Comparison of ENCODE assay signal across 8 mouse cellular contexts in the genomic region with DNA sequence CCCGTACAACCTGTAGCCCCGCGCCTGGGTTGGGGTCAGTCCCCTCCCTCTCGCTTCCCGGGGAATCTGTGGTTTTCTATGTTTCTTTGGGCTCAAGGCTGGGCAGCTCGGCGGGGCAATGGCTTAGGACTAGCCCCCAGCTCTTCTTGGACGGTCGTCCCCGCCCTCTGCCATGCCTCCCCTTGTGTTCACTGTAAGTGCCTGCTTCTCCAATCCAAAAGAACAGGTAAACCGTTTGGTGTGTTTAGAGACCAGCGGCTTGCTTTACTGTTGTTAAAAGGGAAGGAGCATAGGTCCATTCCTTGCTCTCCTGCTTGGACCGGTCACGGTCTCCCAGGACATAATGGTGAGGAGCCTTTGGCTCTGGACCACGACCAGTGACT. TPM values are rescaled to one million over a fixed set of nuclear protein-coding genes. Genes with fewer than 3 reads are reported as not detected.
DNase-seq lines count a peak whose midpoint lies in the region; ATAC-seq lines count a peak whose summit lies in the region.

No protein-coding gene starts in this region.

- no peak overlapping the region for H3K27ac ChIP-seq in liver, embryonic 11.5 days (ENCODE audit: low read depth, low read length)
- H3K27ac ChIP-seq in embryonic facial prominence, embryonic 15.5 days (replicated peaks), result no peak overlapping the region
- H3K27ac ChIP-seq in hindbrain, embryonic 12.5 days, result no peak overlapping the region
- peak overlapping the region; percentile 83; the same call in 1 of the 2 replicates for H3K27ac ChIP-seq in midbrain, embryonic 10.5 days (replicated peaks)

- peak; percentile 21; the same call in 1 of the 2 replicates for ATAC-seq in liver, embryonic 11.5 days (replicated peaks; ENCODE audit: low FRiP score)
- ATAC-seq in embryonic facial prominence, embryonic 15.5 days (ENCODE audit: insufficient number of reproducible peaks, low FRiP score, low TSS enrichment, low read depth), result no peak
- peak; percentile 1; the same call in 1 of the 2 replicates for ATAC-seq in hindbrain, embryonic 12.5 days (ENCODE audit: low FRiP score)
- ATAC-seq in megakaryocyte-erythroid progenitor cell, adult 5-6 weeks (replicated peaks; ENCODE audit: low FRiP score, low TSS enrichment, poor library complexity, severe bottlenecking), result no peak; the same call in 1 of the 2 replicates
- no peak for ATAC-seq in megakaryocyte progenitor cell, adult 5-6 weeks (replicated peaks; ENCODE audit: poor library complexity)

- DNase-seq in liver, embryonic 11.5 days (ENCODE audit: low spot score), result no peak
- DNase-seq in liver, result no peak
- no peak for DNase-seq in midbrain, embryonic 10.5 days (ENCODE audit: low spot score)
- no peak for DNase-seq in gastrocnemius, adult 18-20 months (ENCODE audit: low spot score)

- WGBS in liver, embryonic 11.5 days, result 3% methylated on average over 15 of the region's 15 CpGs
- 3% methylated on average over 15 of the region's 15 CpGs for WGBS in embryonic facial prominence, embryonic 15.5 days
- WGBS in hindbrain, embryonic 12.5 days, result 4% methylated on average over 15 of the region's 15 CpGs
- 2% methylated on average over 15 of the region's 15 CpGs for WGBS in midbrain, embryonic 10.5 days

- no peak overlapping the region for H3K9ac ChIP-seq in liver, embryonic 11.5 days (ENCODE audit: low read depth, low read length)
- no peak overlapping the region for H3K9ac ChIP-seq in embryonic facial prominence, embryonic 15.5 days
- H3K9ac ChIP-seq in hindbrain, embryonic 12.5 days, result peak overlapping the region; percentile 73; the same call in 1 of the 2 replicates

- H3K27me3 ChIP-seq in liver, embryonic 11.5 days (replicated peaks; ENCODE audit: control insufficient read depth, insufficient read depth, low read length), result peaks cover 28% of the 10 kb centered on the region
- peaks cover 33% of the 10 kb centered on the region for H3K27me3 ChIP-seq in embryonic facial prominence, embryonic 15.5 days
- H3K27me3 ChIP-seq in hindbrain, embryonic 12.5 days, result peaks cover 25% of the 10 kb centered on the region
- H3K27me3 ChIP-seq in midbrain, embryonic 10.5 days (ENCODE audit: low read depth, poor library complexity, severe bottlenecking), result peaks cover 71% of the 10 kb centered on the region

- no peaks in the 10 kb centered on the region for H3K36me3 ChIP-seq in liver, embryonic 11.5 days (ENCODE audit: control insufficient read depth, insufficient read depth, low read length)
- no peaks in the 10 kb centered on the region for H3K36me3 ChIP-seq in embryonic facial prominence, embryonic 15.5 days
- H3K36me3 ChIP-seq in hindbrain, embryonic 12.5 days, result no peaks in the 10 kb centered on the region
- no peaks in the 10 kb centered on the region for H3K36me3 ChIP-seq in midbrain, embryonic 10.5 days

- H3K4me2 ChIP-seq in liver, embryonic 11.5 days, result peak overlapping the region; percentile 98
- H3K4me2 ChIP-seq in embryonic facial prominence, embryonic 15.5 days (replicated peaks), result peak overlapping the region; percentile 100
- peak overlapping the region; percentile 99 for H3K4me2 ChIP-seq in hindbrain, embryonic 12.5 days (replicated peaks)

- H3K4me3 ChIP-seq in liver, embryonic 11.5 days (ENCODE audit: low read depth, low read length), result peak overlapping the region; percentile 66
- peak overlapping the region; percentile 60 for H3K4me3 ChIP-seq in embryonic facial prominence, embryonic 15.5 days (replicated peaks)
- peak overlapping the region; percentile 78 for H3K4me3 ChIP-seq in hindbrain, embryonic 12.5 days
- H3K4me3 ChIP-seq in midbrain, embryonic 10.5 days, result peak overlapping the region; percentile 74

- no peaks in the 10 kb centered on the region for H3K9me3 ChIP-seq in liver, embryonic 11.5 days (ENCODE audit: control insufficient read depth, low read length)
- no peaks in the 10 kb centered on the region for H3K9me3 ChIP-seq in embryonic facial prominence, embryonic 15.5 days (replicated peaks)
- H3K9me3 ChIP-seq in hindbrain, embryonic 12.5 days (replicated peaks), result no peaks in the 10 kb centered on the region
- H3K9me3 ChIP-seq in midbrain, embryonic 10.5 days (replicated peaks), result no peaks in the 10 kb centered on the region

- H3K4me1 ChIP-seq in liver, embryonic 11.5 days (replicated peaks; ENCODE audit: control insufficient read depth, insufficient read depth, low read length), result peaks cover 6% of the 10 kb centered on the region
- peaks cover 20% of the 10 kb centered on the region for H3K4me1 ChIP-seq in embryonic facial prominence, embryonic 15.5 days
- H3K4me1 ChIP-seq in hindbrain, embryonic 12.5 days, result peaks cover 12% of the 10 kb centered on the region
- H3K4me1 ChIP-seq in midbrain, embryonic 10.5 days, result peaks cover 22% of the 10 kb centered on the region

RNA-seq across cellular contexts. Expression of gene 1110032F04Rik, which starts 1.2 kb away (rescaled TPM):
- 3.2 and 3.8 TPM in 2 replicates for polyA plus RNA-seq in liver, embryonic 11.5 days (2014; fragmentation: Nextera tagmentation; extraction: Ambion mirVana)
- 1.2 and 1.4 TPM in 2 replicates for polyA plus RNA-seq in embryonic facial prominence, embryonic 15.5 days (2015; fragmentation: Nextera tagmentation; extraction: Ambion mirVana)
- polyA plus RNA-seq in hindbrain, embryonic 12.5 days (2016; fragmentation: Nextera tagmentation; extraction: Ambion mirVana), result 3.5 and 4.5 TPM in 2 replicates
- 0.85 and 1.3 TPM in 2 replicates for polyA plus RNA-seq in midbrain, embryonic 10.5 days (2016; fragmentation: Nextera tagmentation; extraction: Ambion mirVana)
- total RNA-seq in megakaryocyte-erythroid progenitor cell, adult 5-6 weeks (2014; fragmentation: Nextera tagmentation), result 1.5 and 4.0 TPM in 2 replicates
- 0.91 and 3.1 TPM in 2 replicates for total RNA-seq in megakaryocyte-erythroid progenitor cell, adult 5-6 weeks (2017)
- total RNA-seq in megakaryocyte progenitor cell, adult 5-6 weeks (2015), result 0.49 TPM in 1 of 2 replicates, not detected in the other
- 0.24 TPM in 1 of 2 replicates, not detected in the other for total RNA-seq in megakaryocyte progenitor cell, adult 5-6 weeks (2017)
- not detected for total RNA-seq in gastrocnemius, adult 18-20 months (2021)

Comparison
In these comparisons a context has a peak if more than half of its experiments do, and no peak if none do; other contexts are left out.
1. ATAC-seq: peak in liver, embryonic 11.5 days (single experiment) and hindbrain, embryonic 12.5 days (single experiment); none in embryonic facial prominence, embryonic 15.5 days (single experiment), megakaryocyte-erythroid progenitor cell, adult 5-6 weeks (single experiment) and megakaryocyte progenitor cell, adult 5-6 weeks (single experiment).
2. Peak in every context shown above with its lines, with median percentiles within 50 percentile points of each other: H3K4me2 ChIP-seq and H3K4me3 ChIP-seq.